Mouse (Mus musculus) large intestine, adult 2 months (tissue): ENCODE data around the gene Celsr3. TPM values are rescaled to one million over a fixed set of nuclear protein-coding genes. Genes with fewer than 3 reads are reported as not detected.

Source experiments
- DNase-seq: peaks from one replicate; pipeline ENCODE4 v3.0.0-alpha.2; 2012; ENCODE audit warnings: low read depth, low spot score
- WGBS: fragments of 180-500 bp; shearing (Covaris S2); methylation state at CpG from one replicate; pipeline ENCODE4 v1.1.7; 2018; 5-methylcytosine and 5-hydroxymethylcytosine counted together
- polyA plus RNA-seq: library from polyadenylated mRNA; depleted of rRNA; stranded (reverse); fragments of >200 nt; gene quantifications from 2 replicates; pipeline ENCODE4 v1.2.3, GENCODE M21; 2012; rRNA removed

Celsr3 gene
- 0.79 and 0.95 TPM in 2 replicates for polyA plus RNA-seq

GRCm38 (mm10) chr9:108825820-108826699 lies at the start of gene Celsr3:
Celsr3 (plus strand) TSS chr9:108826320.
- DNase-seq, result no peak
- WGBS, result 4% methylated on average over 67 of the region's 70 CpGs

- no peak for DNase-seq
- 76% methylated on average over 4 of the region's 4 CpGs for WGBS
Observed at GRCm38 (mm10) chr9:108776614-108777013, 49.5 kb upstream of the Celsr3 start.

GRCm38 (mm10) chr9:108777276-108777675 lies 48.8 kb upstream of the Celsr3 start:
- WGBS, result 82% methylated on average over 4 of the region's 4 CpGs
- no peak for DNase-seq

GRCm38 (mm10) chr9:108780959-108781358 lies 45.2 kb upstream of the Celsr3 start:
- no peak for DNase-seq
- 33% methylated on average over 5 of the region's 5 CpGs for WGBS

GRCm38 (mm10) chr9:108781891-108782290 lies 44.2 kb upstream of the Celsr3 start:
- WGBS, result 74% methylated on average over 4 of the region's 4 CpGs
- no peak for DNase-seq

- no peak for DNase-seq
- WGBS, result 34% methylated on average over 9 of the region's 9 CpGs
Observed at GRCm38 (mm10) chr9:108782836-108783547, 43.1 kb upstream of the Celsr3 start.

- peak; percentile 83 for DNase-seq
- under 1% methylated on average over 56 of the region's 56 CpGs for WGBS
Observed at GRCm38 (mm10) chr9:108783548-108784463, 42.3 kb upstream of the Celsr3 start, which contains the start of gene Ip6k2. Ip6k2 (plus strand) TSS chr9:108783796.

- no peak for DNase-seq
Observed at GRCm38 (mm10) chr9:108785416-108785815, 40.7 kb upstream of the Celsr3 start.

GRCm38 (mm10) chr9:108786494-108786893 lies 39.6 kb upstream of the Celsr3 start:
- 64% methylated on average over 1 of the region's 1 CpGs for WGBS

GRCm38 (mm10) chr9:108787080-108787479 lies 39.0 kb upstream of the Celsr3 start:
- no peak for DNase-seq
- 83% methylated on average over 2 of the region's 2 CpGs for WGBS

More at GRCm38 (mm10) chr9:108786494-108786893, 39.6 kb upstream of the Celsr3 start:
- no peak for DNase-seq

- DNase-seq, result no peak
- 72% methylated on average over 3 of the region's 3 CpGs for WGBS
Observed at GRCm38 (mm10) chr9:108788713-108789112, 37.4 kb upstream of the Celsr3 start.

- DNase-seq, result no peak
- 67% methylated on average over 1 of the region's 1 CpGs for WGBS
Observed at GRCm38 (mm10) chr9:108792307-108792706, 33.8 kb upstream of the Celsr3 start.

GRCm38 (mm10) chr9:108792730-108793129 lies 33.4 kb upstream of the Celsr3 start:
- WGBS, result 34% methylated on average over 3 of the region's 3 CpGs
- no peak for DNase-seq

GRCm38 (mm10) chr9:108795281-108795680 lies 30.8 kb upstream of the Celsr3 start:
- no peak for DNase-seq
- 58% methylated on average over 2 of the region's 2 CpGs for WGBS

GRCm38 (mm10) chr9:108795762-108796161 lies 30.4 kb upstream of the Celsr3 start:
- 17% methylated on average over 11 of the region's 11 CpGs for WGBS
- peak; percentile 47 for DNase-seq

GRCm38 (mm10) chr9:108796351-108796981 lies 29.7 kb upstream of the Celsr3 start:
- DNase-seq, result no peak
- 56% methylated on average over 4 of the region's 4 CpGs for WGBS

- DNase-seq, result no peak
- 81% methylated on average over 7 of the region's 7 CpGs for WGBS
Observed at GRCm38 (mm10) chr9:108797477-108797876, 28.6 kb upstream of the Celsr3 start.

- 38% methylated on average over 5 of the region's 5 CpGs for WGBS
Observed at GRCm38 (mm10) chr9:108798508-108799075, 27.5 kb upstream of the Celsr3 start.

GRCm38 (mm10) chr9:108799564-108799963 lies 26.6 kb upstream of the Celsr3 start:
- DNase-seq, result no peak
- WGBS, result 33% methylated on average over 3 of the region's 3 CpGs

More at GRCm38 (mm10) chr9:108798508-108799075, 27.5 kb upstream of the Celsr3 start:
- no peak for DNase-seq
